Mouse (Mus musculus) testis, adult 2 months (tissue): ENCODE data around the gene Tssk4. TPM values are rescaled to one million over a fixed set of nuclear protein-coding genes. Genes with fewer than 3 reads are reported as not detected.
A peak's percentile ranks its signal among the peaks of the same experiment; 100 is the strongest.

Experiments used
- H3K27ac ChIP-seq: fragments of 200-500 bp; 2 replicates; pipeline ENCODE4 v1.5.1; 2012; ENCODE audit warnings: low read depth, low read length; ENCODE audit not compliant: control insufficient read depth, insufficient read depth
- H3K27me3 ChIP-seq: fragments of 200-500 bp; 2 replicates; pipeline ENCODE4 v1.6.1; 2012; ENCODE audit warnings: mild to moderate bottlenecking, low read length, moderate library complexity; ENCODE audit not compliant: control insufficient read depth, insufficient read depth
- H3K36me3 ChIP-seq: fragments of 200-500 bp; 2 replicates; pipeline ENCODE4 v1.6.1; 2012; ENCODE audit warnings: mild to moderate bottlenecking, low read length; ENCODE audit not compliant: control insufficient read depth, insufficient read depth
- H3K4me1 ChIP-seq: fragments of 200-500 bp; 2 replicates; pipeline ENCODE4 v1.6.1; 2012; ENCODE audit warnings: low read length; ENCODE audit not compliant: control insufficient read depth, insufficient read depth
- H3K4me3 ChIP-seq: fragments of 200-500 bp; 2 replicates; pipeline ENCODE4 v1.5.1; 2012; ENCODE audit warnings: low read depth, mild to moderate bottlenecking, low read length, moderate library complexity, mixed read lengths; ENCODE audit not compliant: control insufficient read depth
- CTCF ChIP-seq: fragments of 200-500 bp; IDR thresholded peaks from 2 replicates; pipeline ENCODE4 v1.5.1; 2012; ENCODE audit warnings: low read depth, mild to moderate bottlenecking, inconsistent platforms, low read length, moderate library complexity; ENCODE audit not compliant: control insufficient read depth, insufficient read depth, insufficient replicate concordance
- POLR2A ChIP-seq: fragments of 200-500 bp; IDR thresholded peaks from 2 replicates; pipeline ENCODE4 v1.6.1; 2012; ENCODE audit warnings: low read depth, mild to moderate bottlenecking, inconsistent platforms, low read length, moderate library complexity; ENCODE audit not compliant: control insufficient read depth
- polyA plus RNA-seq: library from polyadenylated mRNA; depleted of rRNA; stranded (reverse); fragments of >200 nt; gene quantifications from 2 replicates; pipeline ENCODE4 v1.2.3, GENCODE M21; 2012

Gene Tssk4
- polyA plus RNA-seq, 1 experiment = 200 TPM

DNA sequence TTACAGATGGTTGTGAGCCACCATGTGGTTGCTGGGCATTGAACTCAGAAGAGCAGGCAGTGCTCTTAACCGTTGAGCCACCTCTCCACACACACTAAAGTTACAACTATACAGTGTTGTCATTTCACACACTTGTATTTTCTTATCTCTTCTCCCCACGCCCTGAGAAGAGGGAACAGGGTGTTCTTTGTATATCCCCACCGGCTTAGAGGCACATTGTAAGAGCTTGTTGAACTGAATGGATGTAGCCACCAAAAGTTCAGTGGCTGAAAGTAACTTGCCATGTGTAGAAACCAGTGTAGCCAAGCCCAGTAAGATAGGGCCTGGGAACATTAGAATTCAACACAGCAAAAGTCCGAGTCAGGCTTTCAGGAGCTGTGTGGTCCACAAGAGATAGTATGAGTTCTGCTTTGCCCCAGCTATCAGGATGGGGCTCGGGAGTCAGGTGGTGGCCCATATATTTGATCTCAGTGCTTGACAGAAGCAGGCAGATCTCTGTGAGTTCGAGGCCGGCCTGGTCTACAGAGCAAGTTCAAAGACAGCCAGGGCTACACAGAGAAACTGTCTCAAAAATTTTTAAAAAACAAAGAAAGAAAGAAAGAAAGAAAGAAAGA, 35.3 kb upstream of the Tssk4 start:
- no peak for TF ChIP-seq POLR2A
- no peak for TF ChIP-seq CTCF
- H3K4me1 ChIP-seq = peaks cover 12% of the 10 kb centered on the region

DNA sequence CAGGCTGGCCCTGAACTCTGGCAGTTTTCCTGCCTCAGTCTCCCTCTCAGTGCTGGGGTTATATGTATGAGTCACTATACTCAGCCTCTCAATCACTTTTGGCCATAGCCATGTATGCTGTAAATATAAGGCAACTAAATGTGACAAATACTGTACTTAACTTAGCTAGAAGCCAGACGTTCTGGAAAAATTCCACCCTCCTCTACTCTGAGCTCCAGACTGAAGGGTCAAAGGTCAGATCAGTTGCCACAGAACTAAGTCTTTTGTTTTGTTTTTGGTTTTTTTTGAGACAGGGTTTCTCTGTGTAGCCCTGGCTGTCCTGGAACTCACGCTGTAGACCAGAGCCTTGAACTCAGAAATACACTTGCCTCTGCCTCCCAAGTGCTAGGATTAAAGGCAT, 34.1 kb upstream of the Tssk4 start:
- H3K27ac ChIP-seq = no peak overlapping the region

More for the DNA sequence above, 35.3 kb upstream of the Tssk4 start:
- Histone ChIP-seq H3K27me3 (no peaks in the 10 kb centered on the region), H3K27ac (no peak overlapping the region), H3K4me3 (no peak overlapping the region), H3K36me3 (no peaks in the 10 kb centered on the region)

DNA sequence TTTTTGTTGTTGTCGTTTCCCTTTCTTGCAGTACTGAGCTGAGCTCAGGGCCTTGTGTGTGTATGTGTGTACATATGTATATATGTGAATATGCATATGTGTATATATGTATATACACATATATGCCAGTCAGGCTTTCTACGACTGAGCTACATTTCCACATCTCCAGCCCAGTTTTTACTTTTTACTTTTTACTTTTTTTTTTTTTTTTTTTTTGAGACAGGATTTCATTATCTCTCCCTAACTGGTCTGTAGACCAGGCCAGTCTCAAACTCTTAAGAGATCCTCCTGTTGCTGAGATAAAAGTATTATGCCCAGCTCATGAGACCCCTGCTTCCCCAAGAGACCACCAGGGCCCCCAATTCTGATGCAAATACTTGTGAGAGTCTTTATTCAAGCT, 33.1 kb upstream of the Tssk4 start:
- no peaks in the 10 kb centered on the region for H3K36me3 ChIP-seq
- H3K27me3 ChIP-seq = no peaks in the 10 kb centered on the region
- H3K27ac ChIP-seq = no peak overlapping the region
- TF ChIP-seq CTCF (no peak), POLR2A (no peak)
- peaks cover 12% of the 10 kb centered on the region for H3K4me1 ChIP-seq
- H3K4me3 ChIP-seq = peak overlapping the region; percentile 76; the same call in 1 of the 2 replicates

More for the DNA sequence above, 34.1 kb upstream of the Tssk4 start:
- H3K27me3 ChIP-seq = no peaks in the 10 kb centered on the region
- H3K4me3 ChIP-seq = no peak overlapping the region
- no peak for TF ChIP-seq POLR2A
- no peak for TF ChIP-seq CTCF
- no peaks in the 10 kb centered on the region for H3K36me3 ChIP-seq
- H3K4me1 ChIP-seq = peaks cover 12% of the 10 kb centered on the region

DNA sequence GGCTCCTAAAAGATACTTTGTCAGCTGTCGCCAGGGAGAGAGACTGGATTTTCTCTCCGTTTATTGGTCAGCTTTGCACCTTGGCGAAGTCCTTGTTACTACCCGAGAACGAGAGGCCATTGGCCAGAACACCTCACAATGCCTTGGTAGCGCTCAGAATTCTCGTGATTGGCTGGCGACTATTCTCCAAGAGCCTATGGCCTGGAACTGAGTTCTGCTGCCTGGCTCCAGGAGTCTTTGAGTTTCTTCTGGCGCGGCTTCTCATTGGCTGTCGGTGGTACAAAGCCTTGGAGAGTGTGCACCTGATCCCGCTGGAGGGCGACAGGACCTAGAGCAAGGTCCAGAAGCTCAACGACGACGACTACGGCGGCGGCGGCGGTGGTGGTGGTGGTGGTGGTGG, 32.2 kb upstream of the Tssk4 start, which contains the start of gene Rec8:
TSS of gene Rec8 (plus strand) at position 216 of the 400 bp plus-strand sequence.
- H3K4me3 ChIP-seq = peak within 1 kb of the TSS; percentile 76
- peaks cover 12% of the 10 kb centered on the region for H3K4me1 ChIP-seq
- no peaks in the 10 kb centered on the region for H3K36me3 ChIP-seq
- no peak for TF ChIP-seq CTCF
- TF ChIP-seq POLR2A = peak; percentile 43; the same call in 1 of the 2 replicates
- no peaks in the 10 kb centered on the region for H3K27me3 ChIP-seq
- H3K27ac ChIP-seq = peak within 1 kb of the TSS; percentile 30

DNA sequence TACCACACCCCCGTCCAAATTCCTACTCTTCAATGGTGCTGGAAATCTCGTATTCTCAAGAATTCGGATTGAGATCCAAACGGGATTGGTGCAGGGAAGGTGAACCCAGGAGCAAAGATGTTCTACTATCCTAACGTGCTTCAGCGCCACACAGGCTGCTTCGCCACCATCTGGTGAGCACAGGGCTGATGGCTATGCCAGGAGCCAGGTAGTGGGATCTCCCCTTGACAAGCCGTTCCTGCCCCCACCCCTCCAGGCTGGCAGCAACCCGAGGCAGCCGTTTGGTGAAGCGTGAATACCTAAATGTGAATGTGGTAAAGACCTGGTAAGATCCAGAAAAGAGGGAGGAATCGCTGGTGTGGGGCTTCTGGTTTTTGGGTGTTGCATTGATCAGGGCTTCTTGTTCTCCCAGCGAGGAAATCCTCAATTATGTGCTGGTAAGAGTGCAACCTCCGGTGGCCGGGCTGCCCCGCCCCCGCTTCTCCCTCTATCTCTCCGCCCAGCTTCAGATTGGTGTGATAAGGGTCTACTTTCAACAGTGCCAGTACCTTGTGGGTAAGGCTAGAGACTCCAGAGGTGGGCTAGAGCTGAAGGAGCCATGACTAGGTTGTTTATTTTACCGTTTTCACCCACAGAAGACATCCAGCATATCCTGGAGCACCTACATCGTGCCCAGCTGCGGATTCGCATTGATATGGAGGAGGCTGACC, 31.3 kb upstream of the Tssk4 start:
- Histone ChIP-seq H3K4me1 (peaks cover 12% of the 10 kb centered on the region), H3K27ac (no peak overlapping the region), H3K4me3 (peak overlapping the region; percentile 76), H3K36me3 (no peaks in the 10 kb centered on the region), H3K27me3 (no peaks in the 10 kb centered on the region)
- no peak for TF ChIP-seq CTCF
- 0 out of 2 replicates have a peak, but pooled peaks have one; percentile 28 for TF ChIP-seq POLR2A

DNA sequence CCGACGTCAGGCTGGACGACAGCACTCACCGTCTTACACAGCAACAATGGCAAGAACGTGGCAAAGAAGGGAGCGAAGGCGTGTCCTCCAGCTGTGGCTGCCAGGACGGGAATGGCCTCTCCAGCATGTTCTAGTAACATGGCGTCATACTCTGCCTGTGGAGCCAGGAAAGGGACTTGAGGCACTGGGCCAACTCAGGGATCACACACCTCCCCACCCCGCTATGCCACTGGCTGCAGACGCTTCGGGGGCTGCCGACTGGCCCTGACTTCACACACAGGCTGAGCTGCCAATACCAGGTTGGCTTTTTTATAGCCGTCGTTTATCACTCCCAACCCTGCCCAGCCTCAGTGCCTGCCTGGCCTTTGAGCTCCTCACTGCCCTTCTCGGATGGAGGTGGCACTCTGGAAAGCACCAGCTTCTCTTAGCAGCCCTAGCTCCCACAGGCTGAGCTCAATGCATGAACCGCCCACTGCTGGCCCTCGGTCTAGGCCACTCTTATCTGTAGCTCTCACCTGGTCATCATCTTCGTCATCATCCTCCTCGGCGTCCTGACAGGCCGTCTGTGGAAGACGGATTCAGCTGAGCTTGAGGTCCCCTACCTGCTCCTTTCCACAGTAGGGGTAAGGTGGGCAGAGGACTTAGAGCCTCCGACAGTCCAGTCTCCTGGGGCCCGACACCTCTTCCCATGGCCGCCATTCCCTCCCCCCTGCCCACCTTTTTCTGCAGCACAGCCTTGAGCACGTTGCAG, 21.7 kb upstream of the Tssk4 start:
- peaks cover 3% of the 10 kb centered on the region; the same call in 1 of the 2 replicates for H3K4me1 ChIP-seq
- H3K27ac ChIP-seq = no peak overlapping the region
- no peak overlapping the region for H3K4me3 ChIP-seq
- TF ChIP-seq POLR2A = no peak
- TF ChIP-seq CTCF = no peak
- H3K27me3 ChIP-seq = no peaks in the 10 kb centered on the region
- H3K36me3 ChIP-seq = peaks cover 1% of the 10 kb centered on the region

DNA sequence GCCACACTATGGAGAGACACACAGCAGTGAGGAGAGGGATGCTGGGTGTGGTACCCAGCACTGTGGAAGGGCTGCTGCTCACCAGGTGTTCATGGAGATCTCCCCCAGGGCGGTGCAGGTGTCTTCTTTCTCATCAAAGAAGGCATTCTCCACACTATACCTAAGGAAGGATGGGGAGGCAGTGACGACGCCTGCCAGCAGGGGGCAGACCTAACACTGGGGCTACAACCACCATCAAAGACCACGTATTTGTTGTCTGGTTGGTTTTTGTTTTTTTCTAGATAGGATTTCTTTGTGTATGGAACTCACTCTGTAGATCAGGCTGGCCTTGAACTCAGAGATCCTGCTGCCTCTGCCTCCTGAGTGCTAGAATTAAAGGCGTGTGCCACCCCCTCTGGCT, 20.7 kb upstream of the Tssk4 start:
- TF ChIP-seq POLR2A (no peak), CTCF (peak; percentile 81; the same call in 1 of the 2 replicates)
- Histone ChIP-seq H3K4me1 (peaks cover 3% of the 10 kb centered on the region; the same call in 1 of the 2 replicates), H3K27ac (no peak overlapping the region), H3K36me3 (peaks cover 1% of the 10 kb centered on the region), H3K4me3 (no peak overlapping the region), H3K27me3 (no peaks in the 10 kb centered on the region)
